Mouse (Mus musculus) stomach, postnatal 0 days (tissue): Measurements from ENCODE around the gene Tpp1.

ENCODE experiments used
- CTCF ChIP-seq: IDR thresholded peaks from 2 replicates; pipeline ENCODE4 v1.5.1; 2016; ENCODE audit warnings: antibody characterized with exemption, low read depth, mild to moderate bottlenecking, moderate library complexity
- EP300 ChIP-seq: optimal IDR thresholded peaks from 2 replicates; pipeline ENCODE3; 2016; ENCODE audit warnings: antibody characterized with exemption

DNA sequence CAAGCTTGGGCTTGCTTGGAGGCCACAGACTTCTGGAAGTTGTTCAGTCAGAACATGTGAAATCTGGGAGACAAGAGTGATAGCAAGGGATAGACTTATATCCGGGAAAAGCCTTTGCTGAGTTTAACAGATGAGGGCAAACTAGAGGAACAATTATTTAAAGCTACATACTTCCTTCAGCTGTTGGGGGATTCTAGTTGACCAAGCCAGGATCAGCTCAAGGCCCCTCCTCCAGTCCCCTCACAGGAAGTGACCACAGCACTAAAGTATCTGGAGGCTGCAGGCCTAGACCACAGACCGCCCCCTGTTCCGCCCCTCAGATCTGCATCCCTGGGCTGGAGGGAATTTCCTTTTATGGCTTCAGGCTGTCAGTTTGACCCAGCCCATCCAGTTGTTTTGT is 13.1 kb downstream of the Tpp1 start:
- TF ChIP-seq EP300 (peak; percentile 26), CTCF (peak; percentile 22; the same call in 1 of the 2 replicates)
